Mouse (Mus musculus): ENCODE results near the gene Nmd3. TPM values are rescaled to one million over a fixed set of nuclear protein-coding genes. Genes with fewer than 3 reads are reported as not detected.

Nmd3 gene
- polyA plus RNA-seq, 1 experiment from 2014 or later, result 89.7 TPM

GRCm38 (mm10) chr3:69792823-69793417, 71.1 kb downstream of the Nmd3 start:
- WGBS, result 78% methylated on average over 3 of the region's 3 CpGs
- no peak for ATAC-seq
- no peaks in the 10 kb centered on the region for H3K9me3 ChIP-seq (replicated peaks; ENCODE audit: control insufficient read depth, low read length, poor library complexity, severe bottlenecking)
- H3K4me3 ChIP-seq (ENCODE audit: low read depth, low read length), result no peak overlapping the region
- no peaks in the 10 kb centered on the region for H3K4me1 ChIP-seq (ENCODE audit: control insufficient read depth, insufficient read depth, low read length)
- H3K9ac ChIP-seq (ENCODE audit: low read depth, low read length), result no peak overlapping the region
- H3K27ac ChIP-seq (ENCODE audit: low read length), result no peak overlapping the region
- no peaks in the 10 kb centered on the region for H3K27me3 ChIP-seq (ENCODE audit: control insufficient read depth, insufficient read depth, low read depth, low read length)
- no peak overlapping the region for H3K4me2 ChIP-seq (ENCODE audit: low read length)
- no peaks in the 10 kb centered on the region for H3K36me3 ChIP-seq (ENCODE audit: control insufficient read depth, insufficient read depth, low read length)

DNA sequence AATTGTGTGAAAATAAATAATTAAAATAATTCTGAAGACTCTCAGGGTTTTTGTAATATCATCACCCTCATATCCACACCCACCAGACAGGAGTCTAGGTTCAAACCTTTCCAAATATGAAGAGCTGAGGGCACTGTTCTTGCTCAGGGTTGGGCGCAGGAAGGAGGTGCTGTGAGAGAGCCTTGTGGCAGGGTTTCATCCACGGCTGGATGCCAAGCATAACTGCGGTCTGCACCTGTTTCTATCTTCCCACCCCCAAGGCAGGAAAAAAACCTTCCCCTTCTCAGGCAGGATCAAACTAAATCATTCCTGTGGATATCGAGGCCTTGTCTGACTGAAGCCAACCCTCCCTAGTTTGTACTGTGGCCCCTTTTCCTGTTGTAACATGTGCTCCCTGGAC, 75.7 kb downstream of the Nmd3 start:
- WGBS, result 86% methylated on average over 4 of the region's 4 CpGs
- H3K9ac ChIP-seq (ENCODE audit: low read depth, low read length), result no peak overlapping the region

DNA sequence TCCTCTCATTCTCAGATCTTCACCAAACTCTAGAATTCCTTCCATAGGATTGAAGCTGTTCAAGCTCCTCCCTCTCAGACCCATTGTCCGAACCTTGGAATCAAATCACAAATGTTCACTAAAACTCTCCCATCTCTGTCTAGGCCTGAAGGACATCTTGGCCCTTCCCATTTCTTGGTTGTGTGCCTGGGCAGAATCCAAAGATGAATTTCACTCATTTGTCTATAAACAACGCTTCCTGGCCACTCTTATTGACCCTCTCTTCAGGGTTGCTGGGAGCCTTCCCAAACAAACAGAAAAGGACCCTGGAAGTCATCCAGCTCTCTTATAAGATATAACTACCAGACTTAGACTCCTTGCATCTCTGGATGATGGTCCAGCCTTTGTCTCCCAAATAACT, 76.2 kb downstream of the Nmd3 start:
- Histone ChIP-seq H3K9ac (ENCODE audit: low read depth, low read length) (no peak overlapping the region), H3K4me3 (ENCODE audit: low read depth, low read length) (no peak overlapping the region), H3K27me3 (ENCODE audit: control insufficient read depth, insufficient read depth, low read depth, low read length) (no peaks in the 10 kb centered on the region), H3K27ac (ENCODE audit: low read length) (no peak overlapping the region), H3K9me3 (replicated peaks; ENCODE audit: control insufficient read depth, low read length, poor library complexity, severe bottlenecking) (no peaks in the 10 kb centered on the region), H3K4me2 (ENCODE audit: low read length) (no peak overlapping the region), H3K36me3 (ENCODE audit: control insufficient read depth, insufficient read depth, low read length) (no peaks in the 10 kb centered on the region), H3K4me1 (ENCODE audit: control insufficient read depth, insufficient read depth, low read length) (no peaks in the 10 kb centered on the region)
- WGBS, result 89% methylated on average over 2 of the region's 2 CpGs
- ATAC-seq, result no peak

More for the DNA sequence above, 75.7 kb downstream of the Nmd3 start:
- ATAC-seq, result no peak
- Histone ChIP-seq H3K27me3 (ENCODE audit: control insufficient read depth, insufficient read depth, low read depth, low read length) (no peaks in the 10 kb centered on the region), H3K27ac (ENCODE audit: low read length) (no peak overlapping the region), H3K4me2 (ENCODE audit: low read length) (no peak overlapping the region), H3K36me3 (ENCODE audit: control insufficient read depth, insufficient read depth, low read length) (no peaks in the 10 kb centered on the region), H3K9me3 (replicated peaks; ENCODE audit: control insufficient read depth, low read length, poor library complexity, severe bottlenecking) (no peaks in the 10 kb centered on the region), H3K4me1 (ENCODE audit: control insufficient read depth, insufficient read depth, low read length) (no peaks in the 10 kb centered on the region), H3K4me3 (ENCODE audit: low read depth, low read length) (no peak overlapping the region)

GRCm38 (mm10) chr3:69799096-69799495, 77.3 kb downstream of the Nmd3 start:
- WGBS, result 74% methylated on average over 1 of the region's 1 CpGs

DNA sequence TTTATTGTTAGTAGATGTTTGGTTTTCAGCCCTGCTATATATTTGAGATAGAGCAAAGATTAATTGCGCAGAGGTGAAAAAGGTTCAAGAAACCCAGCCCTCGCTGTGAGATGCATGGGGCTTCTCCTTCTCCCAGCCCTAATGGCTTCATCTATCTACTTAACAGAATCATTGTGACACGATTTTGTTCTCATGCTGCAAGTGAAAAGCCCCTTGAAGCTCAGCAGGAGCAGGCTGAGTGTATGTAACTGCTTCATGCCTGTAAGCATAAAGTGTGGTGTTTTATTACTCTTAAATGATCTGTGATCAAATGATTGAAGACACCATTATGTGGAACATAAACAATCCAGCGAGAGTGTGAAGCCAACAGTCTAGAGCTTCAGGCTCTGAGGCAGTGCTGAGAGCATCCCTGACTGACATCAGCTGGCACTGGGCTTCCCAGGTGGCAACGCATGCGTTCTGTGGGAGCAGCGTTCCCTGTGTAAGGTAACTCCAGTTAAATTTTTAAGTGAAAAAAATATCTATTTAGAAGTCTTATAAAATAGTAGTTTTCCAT, 79.1 kb downstream of the Nmd3 start:
- no peaks in the 10 kb centered on the region for H3K27me3 ChIP-seq (ENCODE audit: control insufficient read depth, insufficient read depth, low read depth, low read length)
- H3K36me3 ChIP-seq (ENCODE audit: control insufficient read depth, insufficient read depth, low read length), result no peaks in the 10 kb centered on the region
- no peak overlapping the region for H3K4me3 ChIP-seq (ENCODE audit: low read depth, low read length)
- 61% methylated on average over 7 of the region's 7 CpGs for WGBS
- no peak overlapping the region for H3K9ac ChIP-seq (ENCODE audit: low read depth, low read length)
- H3K27ac ChIP-seq (ENCODE audit: low read length), result no peak overlapping the region
- no peaks in the 10 kb centered on the region for H3K4me1 ChIP-seq (ENCODE audit: control insufficient read depth, insufficient read depth, low read length)
- no peak overlapping the region for H3K4me2 ChIP-seq (ENCODE audit: low read length)
- no peak for ATAC-seq
- no peaks in the 10 kb centered on the region for H3K9me3 ChIP-seq (replicated peaks; ENCODE audit: control insufficient read depth, low read length, poor library complexity, severe bottlenecking)

More at GRCm38 (mm10) chr3:69799096-69799495, 77.3 kb downstream of the Nmd3 start:
- no peaks in the 10 kb centered on the region for H3K36me3 ChIP-seq (ENCODE audit: control insufficient read depth, insufficient read depth, low read length)
- no peak for ATAC-seq
- H3K27me3 ChIP-seq (ENCODE audit: control insufficient read depth, insufficient read depth, low read depth, low read length), result no peaks in the 10 kb centered on the region
- no peaks in the 10 kb centered on the region for H3K4me1 ChIP-seq (ENCODE audit: control insufficient read depth, insufficient read depth, low read length)
- no peak overlapping the region for H3K4me3 ChIP-seq (ENCODE audit: low read depth, low read length)
- H3K4me2 ChIP-seq (ENCODE audit: low read length), result no peak overlapping the region
- H3K9me3 ChIP-seq (replicated peaks; ENCODE audit: control insufficient read depth, low read length, poor library complexity, severe bottlenecking), result no peaks in the 10 kb centered on the region
- H3K27ac ChIP-seq (ENCODE audit: low read length), result no peak overlapping the region
- no peak overlapping the region for H3K9ac ChIP-seq (ENCODE audit: low read depth, low read length)

GRCm38 (mm10) chr3:69803137-69803536, 81.4 kb downstream of the Nmd3 start:
- ATAC-seq, result no peak
- Histone ChIP-seq H3K27me3 (ENCODE audit: control insufficient read depth, insufficient read depth, low read depth, low read length) (no peaks in the 10 kb centered on the region), H3K9ac (ENCODE audit: low read depth, low read length) (no peak overlapping the region), H3K4me3 (ENCODE audit: low read depth, low read length) (no peak overlapping the region), H3K36me3 (ENCODE audit: control insufficient read depth, insufficient read depth, low read length) (no peaks in the 10 kb centered on the region), H3K4me2 (ENCODE audit: low read length) (no peak overlapping the region), H3K4me1 (ENCODE audit: control insufficient read depth, insufficient read depth, low read length) (no peaks in the 10 kb centered on the region), H3K9me3 (replicated peaks; ENCODE audit: control insufficient read depth, low read length, poor library complexity, severe bottlenecking) (no peaks in the 10 kb centered on the region), H3K27ac (ENCODE audit: low read length) (no peak overlapping the region)
- WGBS, result 87% methylated on average over 1 of the region's 1 CpGs

Other genes starting within 250 kb of the Nmd3 start
- 115 and 118 TPM in 2 replicates for gene B3galnt1, start 123.0 kb upstream of the Nmd3 start, polyA plus RNA-seq (2015; fragmentation: Nextera tagmentation; extraction: Ambion mirVana)
- gene Sptssb, start 138.0 kb downstream of the Nmd3 start, polyA plus RNA-seq (2015; fragmentation: Nextera tagmentation; extraction: Ambion mirVana), result 0.37 and 1.2 TPM in 2 replicates